Mouse (Mus musculus): Measurements from ENCODE around the gene Rnf7.

DNA sequence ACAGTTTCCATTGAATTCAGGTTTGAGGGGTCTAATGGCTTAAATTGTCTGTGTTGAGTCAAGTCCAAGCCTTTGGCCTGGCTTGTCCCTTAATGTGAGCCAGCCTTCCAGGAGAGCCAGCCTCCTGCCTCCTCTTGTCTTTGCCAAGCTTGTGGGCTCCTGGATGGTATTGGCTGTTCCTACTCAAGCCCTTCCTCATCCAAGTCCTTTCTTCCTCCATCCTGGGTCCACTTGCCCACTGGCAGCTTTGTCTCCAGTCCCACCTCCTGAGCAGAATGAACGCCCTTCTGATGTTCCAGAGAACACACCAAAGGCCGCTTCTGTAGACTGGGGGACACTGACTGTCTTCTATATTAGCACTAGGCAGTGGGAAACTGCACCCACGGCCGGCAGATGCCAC, 26.7 kb upstream of the Rnf7 start:
- no peak for TF ChIP-seq POLR2A (IDR thresholded peaks at IDR 0.05; ENCODE audit: insufficient read depth, low read depth, low read length)
- TF ChIP-seq CTCF (IDR thresholded peaks at IDR 0.05; ENCODE audit: insufficient read depth, low read depth, low read length), result no peak
